Mouse (Mus musculus) heart, adult 2 months (tissue): ENCODE measurements at regions not wholly inside any gene's neighbourhood (a gene's known extent, or its start where the extent isn't known, plus 50 kb on each side); places are given as distances from the start of the nearest gene placed in this dataset.

ENCODE experiments used
- DNase-seq, 2 experiments: peaks; one replicate each; pipeline ENCODE4 v3.0.0; 2021
- H3K27ac ChIP-seq: fragments of 200-600 bp; 2 replicates; pipeline ENCODE4 v1.8.1; 2022
- H3K27me3 ChIP-seq: fragments of 200-500 bp; 2 replicates; pipeline ENCODE4 v1.6.1; 2012; ENCODE audit warnings: mild to moderate bottlenecking, low read length, inconsistent platforms, mixed read lengths; ENCODE audit not compliant: control insufficient read depth, insufficient read depth
- H3K36me3 ChIP-seq: fragments of 200-500 bp; 2 replicates; pipeline ENCODE4 v1.6.1; 2012; ENCODE audit warnings: low read length, inconsistent platforms; ENCODE audit not compliant: control insufficient read depth, insufficient read depth
- H3K4me1 ChIP-seq: fragments of 200-500 bp; 2 replicates; pipeline ENCODE4 v1.6.1; 2011; ENCODE audit warnings: low read length; ENCODE audit not compliant: control insufficient read depth, insufficient read depth
- H3K4me3 ChIP-seq: fragments of 200-600 bp; 2 replicates; pipeline ENCODE4 v1.8.1; 2022
- H3K79me2 ChIP-seq: fragments of 200-500 bp; replicated peaks from 2 replicates; pipeline ENCODE4 v1.6.1; 2012; ENCODE audit warnings: mild to moderate bottlenecking, inconsistent platforms, low read length, moderate library complexity, mixed read lengths; ENCODE audit not compliant: control insufficient read depth, insufficient read depth
- H3K9ac ChIP-seq: fragments of 200-500 bp; 2 replicates; pipeline ENCODE4 v1.6.1; 2012; ENCODE audit warnings: low read depth, mild to moderate bottlenecking, control low read depth, inconsistent platforms, low read length, mixed read lengths
- CTCF ChIP-seq: fragments of 200-600 bp; IDR thresholded peaks from 2 replicates; pipeline ENCODE4 v1.8.1; 2022; ENCODE audit warnings: antibody characterized with exemption, mild to moderate bottlenecking, moderate library complexity
- EP300 ChIP-seq: fragments of 200-500 bp; IDR thresholded peaks from 2 replicates; pipeline ENCODE4 v1.6.1; 2011; ENCODE audit warnings: low read depth, low read length, control low read depth; ENCODE audit not compliant: insufficient read depth
- POLR2A ChIP-seq: fragments of 200-500 bp; IDR thresholded peaks from 2 replicates; pipeline ENCODE4 v1.6.1; 2011; ENCODE audit warnings: mild to moderate bottlenecking, low read depth, low read length, control low read depth; ENCODE audit not compliant: insufficient read depth
- WGBS: fragments of 180-500 bp; shearing (Covaris S2); methylation state at CpG from one replicate; pipeline ENCODE4 v1.1.7; 2018; 5-methylcytosine and 5-hydroxymethylcytosine counted together
- intact Hi-C: fragments of 180-260 bp; cut with DNase I; formaldehyde crosslinking; loops from one replicate; pipeline ENCODE4 v1.15.1; 2025

GRCm38 (mm10) chr12:118703730-118704129, 142.4 kb upstream of the Sp8 start:
- TF ChIP-seq EP300 (no peak), POLR2A (no peak), CTCF (no peak)
- WGBS, result 70% methylated on average over 12 of the region's 12 CpGs
- DNase-seq, result no peak
- H3K9ac ChIP-seq, result no peak overlapping the region
- intact Hi-C loops, result no loop called here
- H3K79me2 ChIP-seq, result no peaks in the 10 kb centered on the region
- H3K36me3 ChIP-seq, result no peaks in the 10 kb centered on the region
- H3K4me1 ChIP-seq, result no peaks in the 10 kb centered on the region
- H3K27me3 ChIP-seq, result no peaks in the 10 kb centered on the region
- no peak overlapping the region for H3K27ac ChIP-seq
- no peak overlapping the region for H3K4me3 ChIP-seq

- Histone ChIP-seq H3K36me3 (no peaks in the 10 kb centered on the region), H3K4me3 (no peak overlapping the region), H3K9ac (no peak overlapping the region), H3K79me2 (no peaks in the 10 kb centered on the region), H3K27ac (no peak overlapping the region), H3K27me3 (no peaks in the 10 kb centered on the region), H3K4me1 (no peaks in the 10 kb centered on the region)
- DNase-seq, result no peak
- intact Hi-C loops, result no loop called here
- 50% methylated on average over 11 of the region's 11 CpGs for WGBS
- TF ChIP-seq EP300 (no peak), POLR2A (no peak), CTCF (no peak)
Observed at GRCm38 (mm10) chr12:118703068-118703662, 143.0 kb upstream of the Sp8 start.

DNA sequence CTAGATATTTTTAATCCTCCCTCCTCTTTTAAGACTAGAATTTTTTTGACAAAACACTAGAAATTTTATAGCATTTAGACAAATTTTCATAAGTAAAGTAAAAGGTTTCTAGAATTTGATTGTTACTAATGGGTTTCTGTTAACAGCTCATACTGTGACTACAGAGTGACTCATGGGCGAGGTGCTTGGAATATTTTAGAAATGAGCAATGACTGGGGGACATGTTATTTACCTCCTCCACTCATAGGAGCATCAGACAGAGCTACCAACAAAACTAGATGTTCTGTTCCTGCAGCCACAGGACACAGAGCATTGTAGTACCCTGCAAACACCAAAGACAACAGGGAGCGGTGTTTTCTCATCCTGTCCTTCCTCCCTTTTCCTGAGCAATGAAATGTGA, 144.3 kb upstream of the Sp8 start:
- H3K27me3 ChIP-seq, result no peaks in the 10 kb centered on the region
- DNase-seq, result no peak
- H3K36me3 ChIP-seq, result no peaks in the 10 kb centered on the region
- no peak overlapping the region for H3K9ac ChIP-seq
- intact Hi-C loops, result no loop called here
- H3K4me3 ChIP-seq, result no peak overlapping the region
- WGBS, result 53% methylated on average over 2 of the region's 2 CpGs
- H3K27ac ChIP-seq, result no peak overlapping the region
- TF ChIP-seq POLR2A (no peak), EP300 (no peak), CTCF (no peak)
- no peaks in the 10 kb centered on the region for H3K79me2 ChIP-seq
- H3K4me1 ChIP-seq, result no peaks in the 10 kb centered on the region

DNA sequence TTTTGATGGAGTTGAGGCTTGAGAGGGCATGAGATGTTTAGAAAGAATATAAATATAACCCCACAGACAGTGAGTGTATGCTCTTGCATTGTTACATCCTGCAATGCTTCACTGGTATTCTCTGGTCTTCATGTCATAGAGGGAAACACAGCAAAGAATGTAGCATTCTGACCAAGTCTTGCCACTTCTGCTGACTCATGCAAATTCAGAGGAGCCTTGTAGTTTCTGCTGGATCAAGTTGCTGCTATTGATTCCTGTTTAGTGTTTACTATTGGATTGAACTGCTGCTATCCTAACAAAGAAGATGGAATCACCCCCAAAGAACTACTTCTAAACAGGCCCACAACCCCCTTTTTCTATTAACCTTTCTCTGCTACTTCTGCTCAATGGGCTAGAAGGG, 148.0 kb upstream of the Sp8 start:
- H3K27ac ChIP-seq, result no peak overlapping the region

GRCm38 (mm10) chr12:118694701-118695100, 151.4 kb upstream of the Sp8 start:
- Histone ChIP-seq H3K4me3 (no peak overlapping the region), H3K9ac (no peak overlapping the region), H3K27me3 (no peaks in the 10 kb centered on the region), H3K27ac (no peak overlapping the region), H3K4me1 (no peaks in the 10 kb centered on the region), H3K79me2 (no peaks in the 10 kb centered on the region), H3K36me3 (no peaks in the 10 kb centered on the region)
- 40% methylated on average over 2 of the region's 2 CpGs for WGBS
- TF ChIP-seq EP300 (no peak), POLR2A (no peak), CTCF (no peak)
- intact Hi-C loops, result no loop called here
- DNase-seq, result no peak

More for the DNA sequence above, 148.0 kb upstream of the Sp8 start:
- H3K4me3 ChIP-seq, result no peak overlapping the region
- H3K79me2 ChIP-seq, result no peaks in the 10 kb centered on the region
- TF ChIP-seq CTCF (no peak), EP300 (no peak), POLR2A (no peak)
- no peak for DNase-seq
- H3K9ac ChIP-seq, result no peak overlapping the region
- H3K36me3 ChIP-seq, result no peaks in the 10 kb centered on the region
- no peaks in the 10 kb centered on the region for H3K4me1 ChIP-seq
- H3K27me3 ChIP-seq, result no peaks in the 10 kb centered on the region
- intact Hi-C loops, result no loop called here

GRCm38 (mm10) chr12:118682902-118683301, 163.2 kb upstream of the Sp8 start:
- Histone ChIP-seq H3K9ac (no peak overlapping the region), H3K79me2 (no peaks in the 10 kb centered on the region), H3K4me1 (no peaks in the 10 kb centered on the region), H3K27ac (no peak overlapping the region), H3K4me3 (no peak overlapping the region), H3K27me3 (no peaks in the 10 kb centered on the region), H3K36me3 (no peaks in the 10 kb centered on the region)
- intact Hi-C loops, result no loop called here
- no peak for DNase-seq
- TF ChIP-seq EP300 (no peak), CTCF (no peak), POLR2A (no peak)
- WGBS, result 88% methylated on average over 1 of the region's 1 CpGs
